Comparison of ENCODE assay signal across 27 mouse cellular contexts in genomic region chr12:116276961-116277360, GRCm38 (mm10). TPM values are rescaled to one million over a fixed set of nuclear protein-coding genes. Genes with fewer than 3 reads are reported as not detected.
DNase-seq lines count a peak whose midpoint lies in the region; ATAC-seq and TF ChIP-seq lines count a peak whose summit lies in the region.
"Had no signal": no experiment of that assay in that cellular context is flagged by ENCODE, and none has a peak within 500 bp of the region (broad histone marks: within the 10 kb centered on the region; RNA-seq: fewer than 3 reads in every experiment).

No protein-coding gene starts in this region.

- DNase-seq in G1E (ENCODE audit: low spot score) = no peak
- peak; percentile 50 for DNase-seq in liver, embryonic 13.5 days
- DNase-seq in liver, postnatal 0 days = no peak
- DNase-seq in adrenal gland, postnatal 25 days = no peak
- no peak for DNase-seq in kidney, adult 8-10 months
- DNase-seq in kidney, postnatal 10 days = no peak
- DNase-seq in cerebellum, adult 18-20 months = no peak
- DNase-seq: adrenal gland, adult 2 months; adrenal gland, postnatal 36 days; B cell, adult 2 months; cerebellum, adult 11 months; cerebellum, adult 9-11 months; cerebellum, postnatal 36 days; forebrain, postnatal 0 days; gastrocnemius, adult 2 months; heart, adult 18-20 months; heart, postnatal 10 days had no signal

- peak overlapping the region; percentile 77 for H3K27ac ChIP-seq in liver, embryonic 13.5 days
- H3K27ac ChIP-seq in liver, postnatal 0 days (ENCODE audit: low read depth) = 0 out of 2 replicates have a peak overlapping the region, but pooled peaks have one; percentile 22
- H3K27ac ChIP-seq: embryonic facial prominence, embryonic 13.5 days; forebrain, embryonic 13.5 days; gastrocnemius, adult 2 months; heart, embryonic 10.5 days; hindbrain, embryonic 13.5 days; hindbrain, postnatal 0 days had no signal

- no peaks in the 10 kb centered on the region for H3K36me3 ChIP-seq in G1E (replicated peaks)
- H3K36me3 ChIP-seq in liver, embryonic 13.5 days = no peaks in the 10 kb centered on the region
- no peaks in the 10 kb centered on the region for H3K36me3 ChIP-seq in liver, postnatal 0 days (replicated peaks; ENCODE audit: insufficient read depth, low read length)
- H3K36me3 ChIP-seq: embryonic facial prominence, embryonic 13.5 days; heart, embryonic 10.5 days; hindbrain, embryonic 13.5 days had no signal

- H3K27me3 ChIP-seq in G1E (ENCODE audit: insufficient read depth, low read length) = no peaks in the 10 kb centered on the region
- H3K27me3 ChIP-seq in liver, embryonic 13.5 days = no peaks in the 10 kb centered on the region
- no peaks in the 10 kb centered on the region for H3K27me3 ChIP-seq in liver, postnatal 0 days (ENCODE audit: insufficient read depth, low read length)
- H3K27me3 ChIP-seq: embryonic facial prominence, embryonic 13.5 days; forebrain, embryonic 13.5 days; hindbrain, embryonic 13.5 days had no signal

- ATAC-seq in G1E (ENCODE audit: extremely low read depth, insufficient number of reproducible peaks, low FRiP score, poor library complexity, severe bottlenecking) = peak; percentile 11; the same call in 1 of the 2 replicates
- ATAC-seq in erythroid progenitor cell, adult 5-6 weeks (replicated peaks; ENCODE audit: low FRiP score, poor library complexity, severe bottlenecking) = 0 out of 2 replicates have a peak, but pooled peaks have one; percentile 23
- no peak for ATAC-seq in liver, embryonic 13.5 days (ENCODE audit: low read depth)
- ATAC-seq in liver, postnatal 0 days = no peak
- ATAC-seq: CD4-positive, CD25-positive, alpha-beta regulatory T cell, adult 4 months; forebrain, embryonic 13.5 days; forebrain, postnatal 0 days; hindbrain, postnatal 0 days had no signal

- no peaks in the 10 kb centered on the region for H3K9me3 ChIP-seq in G1E (replicated peaks)
- H3K9me3 ChIP-seq in liver, embryonic 13.5 days (replicated peaks) = no peaks in the 10 kb centered on the region
- H3K9me3 ChIP-seq in liver, postnatal 0 days (ENCODE audit: low read length) = no peaks in the 10 kb centered on the region
- H3K9me3 ChIP-seq: embryonic facial prominence, embryonic 13.5 days; forebrain, embryonic 13.5 days; heart, embryonic 10.5 days; hindbrain, embryonic 13.5 days had no signal

- peaks cover 31% of the 10 kb centered on the region for H3K4me1 ChIP-seq in G1E (ENCODE audit: insufficient read depth, low read depth, low read length)
- H3K4me1 ChIP-seq in liver, embryonic 13.5 days (replicated peaks) = peaks cover 63% of the 10 kb centered on the region
- H3K4me1 ChIP-seq in liver, postnatal 0 days (ENCODE audit: insufficient read depth) = peaks cover 17% of the 10 kb centered on the region

- H3K4me3 ChIP-seq in G1E (ENCODE audit: low read depth, low read length) = no peak overlapping the region
- H3K4me3 ChIP-seq in liver, embryonic 13.5 days (replicated peaks) = no peak overlapping the region
- H3K4me3 ChIP-seq in liver, postnatal 0 days (ENCODE audit: low read depth, low read length) = no peak overlapping the region
- H3K4me3 ChIP-seq: embryonic facial prominence, embryonic 13.5 days; forebrain, embryonic 13.5 days; gastrocnemius, adult 2 months; heart, embryonic 10.5 days; hindbrain, embryonic 13.5 days had no signal

- H3K9ac ChIP-seq in liver, embryonic 13.5 days = no peak overlapping the region
- no peak overlapping the region for H3K9ac ChIP-seq in liver, postnatal 0 days (replicated peaks)
- H3K9ac ChIP-seq: embryonic facial prominence, embryonic 13.5 days; forebrain, embryonic 13.5 days; forebrain, postnatal 0 days; hindbrain, embryonic 13.5 days had no signal

- no peak for TF ChIP-seq CTCF in G1E (IDR thresholded peaks at IDR 0.05; ENCODE audit: low read depth, low read length)
- TF ChIP-seq CTCF in liver, postnatal 0 days (IDR thresholded peaks at IDR 0.05; ENCODE audit: low read depth) = no peak

- 7% methylated on average over 2 of the region's 2 CpGs for WGBS in liver, embryonic 13.5 days (ENCODE audit: insufficient replicate concordance)
- 44% methylated on average over 2 of the region's 2 CpGs for WGBS in liver, postnatal 0 days (ENCODE audit: insufficient replicate concordance)

- peak overlapping the region; percentile 21; the same call in 1 of the 2 replicates for H3K4me2 ChIP-seq in liver, embryonic 13.5 days
- 0 out of 2 replicates have a peak overlapping the region, but pooled peaks have one; percentile 13 for H3K4me2 ChIP-seq in liver, postnatal 0 days (ENCODE audit: low read depth, low read length)
- H3K4me2 ChIP-seq: embryonic facial prominence, embryonic 13.5 days; forebrain, embryonic 13.5 days; hindbrain, embryonic 13.5 days had no signal

- TF ChIP-seq EP300 in liver, postnatal 0 days (IDR thresholded peaks at IDR 0.05; ENCODE audit: low read depth) = peak; percentile 97

RNA-seq across cellular contexts. Expression of gene Gm11027, which starts 1.8 kb away (rescaled TPM):
- not detected in 2 replicates for total RNA-seq in G1E (2014; fragmentation: Nextera tagmentation)
- total RNA-seq in G1E (2017) = not detected in 2 replicates
- polyA plus RNA-seq in G1E (2012) = not detected in 2 replicates
- total RNA-seq in erythroid progenitor cell, adult 5-6 weeks (2015; ENCODE audit: low replicate concordance) = not detected in 2 replicates
- total RNA-seq in erythroid progenitor cell, adult 5-6 weeks (2017; ENCODE audit: low replicate concordance) = not detected in 2 replicates
- not detected in 2 replicates for polyA plus RNA-seq in liver, embryonic 13.5 days (2015; fragmentation: Nextera tagmentation; extraction: Ambion mirVana)
- not detected in 2 replicates for polyA plus RNA-seq in liver, postnatal 0 days (2015; fragmentation: Nextera tagmentation; extraction: Ambion mirVana)
- total RNA-seq in adrenal gland, postnatal 25 days (2021) = not detected in 2 replicates
- total RNA-seq: adrenal gland, adult 2 months; adrenal gland, postnatal 36 days; forebrain, postnatal 0 days; gastrocnemius, adult 2 months; gastrocnemius, postnatal 4 days; heart, adult 18-20 months; heart, postnatal 10 days; hematopoietic stem cell, adult 5-6 weeks; hindbrain, postnatal 0 days had no signal
- polyA plus RNA-seq: adrenal gland, adult 2 months; CD4-positive, CD25-positive, alpha-beta regulatory T cell, adult 4 months; embryonic facial prominence, embryonic 13.5 days; forebrain, embryonic 13.5 days; forebrain, postnatal 0 days; heart, embryonic 10.5 days; heart, embryonic 14.5 days; hindbrain, embryonic 13.5 days; hindbrain, postnatal 0 days had no signal

RNA-seq across cellular contexts. Expression of gene Esyt2, which starts 4.0 kb away (rescaled TPM):
- total RNA-seq in G1E (2014; fragmentation: Nextera tagmentation) = 87.5 and 91.7 TPM in 2 replicates
- total RNA-seq in G1E (2017) = 145 and 147 TPM in 2 replicates
- 22.4 and 23.4 TPM in 2 replicates for polyA plus RNA-seq in G1E (2012)
- total RNA-seq in erythroid progenitor cell, adult 5-6 weeks (2015; ENCODE audit: low replicate concordance) = 120 and 140 TPM in 2 replicates
- total RNA-seq in erythroid progenitor cell, adult 5-6 weeks (2017; ENCODE audit: low replicate concordance) = 117 and 161 TPM in 2 replicates
- polyA plus RNA-seq in liver, embryonic 13.5 days (2015; fragmentation: Nextera tagmentation; extraction: Ambion mirVana) = 8.3 and 9.8 TPM in 2 replicates
- polyA plus RNA-seq in liver, postnatal 0 days (2015; fragmentation: Nextera tagmentation; extraction: Ambion mirVana) = 4.8 and 5.7 TPM in 2 replicates
- total RNA-seq in adrenal gland, postnatal 25 days (2021) = 60.9 and 71.7 TPM in 2 replicates

RNA-seq across cellular contexts. Expression of gene Wdr60, which starts 14.1 kb away (rescaled TPM):
- 24.9 and 30.0 TPM in 2 replicates for total RNA-seq in G1E (2014; fragmentation: Nextera tagmentation)
- 49.5 and 68.6 TPM in 2 replicates for total RNA-seq in G1E (2017)
- 10.7 and 13.5 TPM in 2 replicates for polyA plus RNA-seq in G1E (2012)
- total RNA-seq in erythroid progenitor cell, adult 5-6 weeks (2015; ENCODE audit: low replicate concordance) = 5.0 and 6.8 TPM in 2 replicates
- total RNA-seq in erythroid progenitor cell, adult 5-6 weeks (2017; ENCODE audit: low replicate concordance) = 1.9 and 2.6 TPM in 2 replicates
- polyA plus RNA-seq in liver, embryonic 13.5 days (2015; fragmentation: Nextera tagmentation; extraction: Ambion mirVana) = 5.1 and 5.2 TPM in 2 replicates
- 3.2 and 4.2 TPM in 2 replicates for polyA plus RNA-seq in liver, postnatal 0 days (2015; fragmentation: Nextera tagmentation; extraction: Ambion mirVana)
- 11.4 and 14.1 TPM in 2 replicates for total RNA-seq in adrenal gland, postnatal 25 days (2021)

Comparison
In these comparisons a context has a peak if more than half of its experiments do, and no peak if none do; other contexts are left out.
1. ATAC-seq: peak in G1E (single experiment) and erythroid progenitor cell, adult 5-6 weeks (single experiment); none in liver, embryonic 13.5 days (single experiment) and liver, postnatal 0 days (single experiment).